Mouse (Mus musculus) liver, embryonic 13.5 days (tissue): ENCODE data around the gene Nfix. TPM values are rescaled to one million over a fixed set of nuclear protein-coding genes. Genes with fewer than 3 reads are reported as not detected.

Experiments used
- ATAC-seq: fragments of 200-750 bp; cut with Nextera tagmentation; 2 replicates; pipeline ENCODE4 v1.8.0; 2017; ENCODE audit warnings: low read depth, mild to moderate bottlenecking, moderate number of reproducible peaks, moderate library complexity
- DNase-seq: peaks from one replicate; pipeline ENCODE4 v3.0.0; 2022
- H3K27ac ChIP-seq: fragments of 300-500 bp; sonication (generic); 2 replicates; pipeline ENCODE4 v1.5.1; 2015; ENCODE audit warnings: moderate library complexity, mild to moderate bottlenecking, inconsistent platforms
- H3K27me3 ChIP-seq: fragments of 300-500 bp; sonication (generic); 2 replicates; pipeline ENCODE4 v1.6.1; 2015; ENCODE audit warnings: mild to moderate bottlenecking, inconsistent platforms
- H3K36me3 ChIP-seq: fragments of 300-500 bp; sonication (generic); 2 replicates; pipeline ENCODE4 v1.6.1; 2015; ENCODE audit warnings: mild to moderate bottlenecking, inconsistent platforms
- H3K4me1 ChIP-seq: fragments of 300-500 bp; sonication (generic); replicated peaks from 2 replicates; pipeline ENCODE4 v1.6.1; 2015; ENCODE audit warnings: inconsistent platforms
- H3K4me2 ChIP-seq: fragments of 300-500 bp; sonication (generic); 2 replicates; pipeline ENCODE4 v1.6.1; 2015; ENCODE audit warnings: inconsistent platforms, mild to moderate bottlenecking, moderate library complexity
- H3K4me3 ChIP-seq: fragments of 300-500 bp; sonication (generic); replicated peaks from 2 replicates; pipeline ENCODE4 v1.5.1; 2015; ENCODE audit warnings: mild to moderate bottlenecking, inconsistent platforms
- H3K9ac ChIP-seq: fragments of 300-500 bp; sonication (generic); 2 replicates; pipeline ENCODE4 v1.6.1; 2015; ENCODE audit warnings: mild to moderate bottlenecking, inconsistent platforms
- H3K9me3 ChIP-seq: fragments of 300-500 bp; sonication (generic); replicated peaks from 2 replicates; pipeline ENCODE4 v1.6.1; 2016; ENCODE audit warnings: inconsistent platforms
- WGBS: fragments of 180-500 bp; shearing (Covaris S2); methylation state at CpG from one replicate; pipeline ENCODE4 v1.1.7; 2015; ENCODE audit not compliant: insufficient replicate concordance; 5-methylcytosine and 5-hydroxymethylcytosine counted together
- polyA plus RNA-seq: library from polyadenylated mRNA; unstranded; fragments of >200 nt; fragmentation: Nextera tagmentation; extraction: Ambion mirVana; gene quantifications from 2 replicates; pipeline ENCODE4 v1.2.1, GENCODE M21; 2015

Nfix gene
- polyA plus RNA-seq, 1 experiment from 2014 or later: 3.4 TPM

- no peak for DNase-seq
- H3K27me3 ChIP-seq: peaks cover 22% of the 10 kb centered on the region
- H3K27ac ChIP-seq: no peak overlapping the region
- ATAC-seq: no peak
- H3K4me2 ChIP-seq: no peak overlapping the region
- H3K4me1 ChIP-seq: peaks cover 5% of the 10 kb centered on the region; the same call in 1 of the 2 replicates
- H3K9me3 ChIP-seq: no peaks in the 10 kb centered on the region
- WGBS: 87% methylated on average over 3 of the region's 3 CpGs
- H3K36me3 ChIP-seq: no peaks in the 10 kb centered on the region
- no peak overlapping the region for H3K9ac ChIP-seq
- H3K4me3 ChIP-seq: no peak overlapping the region
Measured at GRCm38 (mm10) chr8:84758308-84758707, 41.8 kb downstream of the Nfix start.

- Histone ChIP-seq H3K4me3 (no peak overlapping the region), H3K36me3 (no peaks in the 10 kb centered on the region), H3K4me2 (no peak overlapping the region), H3K27me3 (peaks cover 29% of the 10 kb centered on the region), H3K4me1 (peaks cover 12% of the 10 kb centered on the region), H3K9ac (no peak overlapping the region), H3K9me3 (no peaks in the 10 kb centered on the region), H3K27ac (no peak overlapping the region)
- DNase-seq: no peak
- WGBS: 67% methylated on average over 5 of the region's 5 CpGs
- no peak for ATAC-seq
Measured at GRCm38 (mm10) chr8:84757501-84757900, 42.6 kb downstream of the Nfix start.

GRCm38 (mm10) chr8:84752734-84753582 is 47.2 kb downstream of the Nfix start:
- peaks cover 19% of the 10 kb centered on the region for H3K4me1 ChIP-seq
- no peaks in the 10 kb centered on the region for H3K36me3 ChIP-seq
- no peak overlapping the region for H3K4me2 ChIP-seq
- 46% methylated on average over 6 of the region's 6 CpGs for WGBS
- no peak overlapping the region for H3K4me3 ChIP-seq
- peaks cover 42% of the 10 kb centered on the region for H3K27me3 ChIP-seq
- peak; percentile 45; the same call in 1 of the 2 replicates for ATAC-seq
- no peak overlapping the region for H3K9ac ChIP-seq
- no peak overlapping the region for H3K27ac ChIP-seq
- H3K9me3 ChIP-seq: no peaks in the 10 kb centered on the region
- DNase-seq: no peak

- H3K27me3 ChIP-seq: peaks cover 66% of the 10 kb centered on the region
- H3K4me2 ChIP-seq: no peak overlapping the region
- ATAC-seq: no peak
- no peak overlapping the region for H3K4me3 ChIP-seq
- no peaks in the 10 kb centered on the region for H3K36me3 ChIP-seq
- H3K9me3 ChIP-seq: no peaks in the 10 kb centered on the region
- 80% methylated on average over 16 of the region's 16 CpGs for WGBS
- H3K27ac ChIP-seq: peak overlapping the region; percentile 6; the same call in 1 of the 2 replicates
- peaks cover 34% of the 10 kb centered on the region for H3K4me1 ChIP-seq
- no peak overlapping the region for H3K9ac ChIP-seq
- no peak for DNase-seq
Measured at GRCm38 (mm10) chr8:84749519-84749918, 50.6 kb downstream of the Nfix start.

GRCm38 (mm10) chr8:84745032-84745925 is 54.9 kb downstream of the Nfix start:
- Histone ChIP-seq H3K4me1 (peaks cover 58% of the 10 kb centered on the region), H3K27me3 (peaks cover 65% of the 10 kb centered on the region), H3K36me3 (no peaks in the 10 kb centered on the region), H3K4me3 (no peak overlapping the region), H3K4me2 (peak overlapping the region; percentile 3; the same call in 1 of the 2 replicates), H3K27ac (no peak overlapping the region; the same call in 1 of the 2 replicates), H3K9ac (no peak overlapping the region), H3K9me3 (no peaks in the 10 kb centered on the region)
- peak; percentile 29; the same call in 1 of the 2 replicates for ATAC-seq
- WGBS: 23% methylated on average over 17 of the region's 17 CpGs
- DNase-seq: no peak

GRCm38 (mm10) chr8:84743517-84744420 is 56.4 kb downstream of the Nfix start:
- 39% methylated on average over 17 of the region's 17 CpGs for WGBS
- Histone ChIP-seq H3K9ac (no peak overlapping the region), H3K4me3 (no peak overlapping the region), H3K27me3 (peaks cover 70% of the 10 kb centered on the region), H3K27ac (peak overlapping the region; percentile 39; the same call in 1 of the 2 replicates), H3K4me2 (no peak overlapping the region), H3K4me1 (peaks cover 67% of the 10 kb centered on the region), H3K9me3 (no peaks in the 10 kb centered on the region), H3K36me3 (no peaks in the 10 kb centered on the region)
- ATAC-seq: 0 out of 2 replicates have a peak, but pooled peaks have one; percentile 28
- DNase-seq: no peak

- Histone ChIP-seq H3K4me1 (peaks cover 74% of the 10 kb centered on the region), H3K36me3 (no peaks in the 10 kb centered on the region), H3K27me3 (peaks cover 77% of the 10 kb centered on the region), H3K4me3 (no peak overlapping the region), H3K4me2 (peak overlapping the region; percentile 15; the same call in 1 of the 2 replicates), H3K27ac (no peak overlapping the region), H3K9ac (no peak overlapping the region), H3K9me3 (no peaks in the 10 kb centered on the region)
- WGBS: 31% methylated on average over 10 of the region's 10 CpGs
- DNase-seq (no peak), ATAC-seq (no peak)
Measured at GRCm38 (mm10) chr8:84743054-84743415, 57.1 kb downstream of the Nfix start.

- DNase-seq: no peak
- 56% methylated on average over 32 of the region's 32 CpGs for WGBS
- no peak overlapping the region for H3K4me3 ChIP-seq
- no peak overlapping the region for H3K27ac ChIP-seq
- peak overlapping the region; percentile 15; the same call in 1 of the 2 replicates for H3K4me2 ChIP-seq
- peak; percentile 7; the same call in 1 of the 2 replicates for ATAC-seq
- H3K9me3 ChIP-seq: no peaks in the 10 kb centered on the region
- no peaks in the 10 kb centered on the region for H3K36me3 ChIP-seq
- peaks cover 76% of the 10 kb centered on the region for H3K27me3 ChIP-seq
- H3K9ac ChIP-seq: no peak overlapping the region
- peaks cover 80% of the 10 kb centered on the region for H3K4me1 ChIP-seq
Measured at GRCm38 (mm10) chr8:84742171-84743053, 57.7 kb downstream of the Nfix start.

- Histone ChIP-seq H3K9ac (no peak overlapping the region), H3K4me1 (peaks cover 91% of the 10 kb centered on the region), H3K4me2 (no peak overlapping the region), H3K27ac (no peak overlapping the region), H3K9me3 (no peaks in the 10 kb centered on the region), H3K4me3 (no peak overlapping the region), H3K36me3 (no peaks in the 10 kb centered on the region), H3K27me3 (peaks cover 77% of the 10 kb centered on the region)
- WGBS: 58% methylated on average over 13 of the region's 13 CpGs
- DNase-seq (no peak), ATAC-seq (no peak)
Measured at GRCm38 (mm10) chr8:84740895-84741843, 59.0 kb downstream of the Nfix start.
